Mouse (Mus musculus): ENCODE data around the gene Zic5. TPM values are rescaled to one million over a fixed set of nuclear protein-coding genes. Genes with fewer than 3 reads are reported as not detected.
A peak's percentile ranks its signal among the peaks of the same experiment; 100 is the strongest.

The Zic5 gene
- polyA plus RNA-seq, 1 experiment, result 24.8 TPM

GRCm38 (mm10) chr14:122482081-122483023 is 16.9 kb upstream of the Zic5 start:
- Histone ChIP-seq H3K27ac (ENCODE audit: insufficient read depth, low read length) (no peak overlapping the region), H3K4me1 (ENCODE audit: control insufficient read depth, insufficient read depth, low read length) (no peaks in the 10 kb centered on the region), H3K4me3 (ENCODE audit: low read depth, low read length) (peak overlapping the region; percentile 20), H3K36me3 (ENCODE audit: control insufficient read depth, insufficient read depth, low read length, poor library complexity, severe bottlenecking) (no peaks in the 10 kb centered on the region), H3K9me3 (replicated peaks; ENCODE audit: control insufficient read depth, insufficient read depth, low read length, poor library complexity, severe bottlenecking) (no peaks in the 10 kb centered on the region), H3K27me3 (ENCODE audit: control insufficient read depth, insufficient read depth, low read length, poor library complexity, severe bottlenecking) (peaks cover 52% of the 10 kb centered on the region), H3K9ac (ENCODE audit: low read depth, poor library complexity, severe bottlenecking) (no peak overlapping the region)
- TF ChIP-seq POLR2A (IDR thresholded peaks at IDR 0.05; ENCODE audit: insufficient read depth, low read length), result no peak
- TF ChIP-seq CTCF (IDR thresholded peaks at IDR 0.05; ENCODE audit: low read depth, low read length), result no peak
- TF ChIP-seq EP300 (IDR thresholded peaks at IDR 0.05; ENCODE audit: insufficient read depth, low read depth, low read length), result no peak

- Histone ChIP-seq H3K4me3 (ENCODE audit: low read depth, low read length) (peak overlapping the region; percentile 25), H3K4me1 (ENCODE audit: control insufficient read depth, insufficient read depth, low read length) (no peaks in the 10 kb centered on the region), H3K27ac (ENCODE audit: insufficient read depth, low read length) (no peak overlapping the region), H3K9ac (ENCODE audit: low read depth, poor library complexity, severe bottlenecking) (no peak overlapping the region), H3K36me3 (ENCODE audit: control insufficient read depth, insufficient read depth, low read length, poor library complexity, severe bottlenecking) (no peaks in the 10 kb centered on the region), H3K27me3 (ENCODE audit: control insufficient read depth, insufficient read depth, low read length, poor library complexity, severe bottlenecking) (peaks cover 55% of the 10 kb centered on the region), H3K9me3 (replicated peaks; ENCODE audit: control insufficient read depth, insufficient read depth, low read length, poor library complexity, severe bottlenecking) (no peaks in the 10 kb centered on the region)
- TF ChIP-seq EP300 (IDR thresholded peaks at IDR 0.05; ENCODE audit: insufficient read depth, low read depth, low read length), result 0 out of 2 replicates have a peak, but pooled peaks have one; percentile 32
- TF ChIP-seq POLR2A (IDR thresholded peaks at IDR 0.05; ENCODE audit: insufficient read depth, low read length), result no peak
These were observed 15.7 kb upstream of the Zic5 start for GRCm38 (mm10) chr14:122481181-122481580.

- no peak overlapping the region for H3K27ac ChIP-seq (ENCODE audit: insufficient read depth, low read length)
- H3K9ac ChIP-seq (ENCODE audit: low read depth, poor library complexity, severe bottlenecking), result no peak overlapping the region
- H3K4me1 ChIP-seq (ENCODE audit: control insufficient read depth, insufficient read depth, low read length), result no peaks in the 10 kb centered on the region
These were observed 14.9 kb upstream of the Zic5 start for GRCm38 (mm10) chr14:122480355-122480754.

GRCm38 (mm10) chr14:122479461-122480109 is 14.1 kb upstream of the Zic5 start:
- no peak overlapping the region for H3K27ac ChIP-seq (ENCODE audit: insufficient read depth, low read length)
- TF ChIP-seq EP300 (IDR thresholded peaks at IDR 0.05; ENCODE audit: insufficient read depth, low read depth, low read length) (no peak), CTCF (IDR thresholded peaks at IDR 0.05; ENCODE audit: low read depth, low read length) (no peak), POLR2A (IDR thresholded peaks at IDR 0.05; ENCODE audit: insufficient read depth, low read length) (no peak)
- no peak overlapping the region for H3K9ac ChIP-seq (ENCODE audit: low read depth, poor library complexity, severe bottlenecking)
- H3K4me1 ChIP-seq (ENCODE audit: control insufficient read depth, insufficient read depth, low read length), result no peaks in the 10 kb centered on the region
- no peaks in the 10 kb centered on the region for H3K9me3 ChIP-seq (replicated peaks; ENCODE audit: control insufficient read depth, insufficient read depth, low read length, poor library complexity, severe bottlenecking)
- peaks cover 50% of the 10 kb centered on the region for H3K27me3 ChIP-seq (ENCODE audit: control insufficient read depth, insufficient read depth, low read length, poor library complexity, severe bottlenecking)
- H3K4me3 ChIP-seq (ENCODE audit: low read depth, low read length), result no peak overlapping the region
- no peaks in the 10 kb centered on the region for H3K36me3 ChIP-seq (ENCODE audit: control insufficient read depth, insufficient read depth, low read length, poor library complexity, severe bottlenecking)

More at GRCm38 (mm10) chr14:122480355-122480754, 14.9 kb upstream of the Zic5 start:
- H3K9me3 ChIP-seq (replicated peaks; ENCODE audit: control insufficient read depth, insufficient read depth, low read length, poor library complexity, severe bottlenecking), result no peaks in the 10 kb centered on the region
- no peak overlapping the region for H3K4me3 ChIP-seq (ENCODE audit: low read depth, low read length)
- H3K36me3 ChIP-seq (ENCODE audit: control insufficient read depth, insufficient read depth, low read length, poor library complexity, severe bottlenecking), result no peaks in the 10 kb centered on the region
- H3K27me3 ChIP-seq (ENCODE audit: control insufficient read depth, insufficient read depth, low read length, poor library complexity, severe bottlenecking), result peaks cover 56% of the 10 kb centered on the region
- no peak for TF ChIP-seq POLR2A (IDR thresholded peaks at IDR 0.05; ENCODE audit: insufficient read depth, low read length)
- TF ChIP-seq CTCF (IDR thresholded peaks at IDR 0.05; ENCODE audit: low read depth, low read length), result no peak
- no peak for TF ChIP-seq EP300 (IDR thresholded peaks at IDR 0.05; ENCODE audit: insufficient read depth, low read depth, low read length)

GRCm38 (mm10) chr14:122478574-122479011 is 13.1 kb upstream of the Zic5 start:
- Histone ChIP-seq H3K9me3 (replicated peaks; ENCODE audit: control insufficient read depth, insufficient read depth, low read length, poor library complexity, severe bottlenecking) (no peaks in the 10 kb centered on the region), H3K4me1 (ENCODE audit: control insufficient read depth, insufficient read depth, low read length) (no peaks in the 10 kb centered on the region), H3K9ac (ENCODE audit: low read depth, poor library complexity, severe bottlenecking) (peak overlapping the region; percentile 1; the same call in 1 of the 2 replicates), H3K27ac (ENCODE audit: insufficient read depth, low read length) (no peak overlapping the region), H3K4me3 (ENCODE audit: low read depth, low read length) (peak overlapping the region; percentile 33), H3K27me3 (ENCODE audit: control insufficient read depth, insufficient read depth, low read length, poor library complexity, severe bottlenecking) (peaks cover 44% of the 10 kb centered on the region), H3K36me3 (ENCODE audit: control insufficient read depth, insufficient read depth, low read length, poor library complexity, severe bottlenecking) (no peaks in the 10 kb centered on the region)
- TF ChIP-seq CTCF (IDR thresholded peaks at IDR 0.05; ENCODE audit: low read depth, low read length), result no peak
- no peak for TF ChIP-seq EP300 (IDR thresholded peaks at IDR 0.05; ENCODE audit: insufficient read depth, low read depth, low read length)
- no peak for TF ChIP-seq POLR2A (IDR thresholded peaks at IDR 0.05; ENCODE audit: insufficient read depth, low read length)
